Mouse (Mus musculus): ENCODE measurements around the gene Tmtc2.

Tmtc2 gene

DNA sequence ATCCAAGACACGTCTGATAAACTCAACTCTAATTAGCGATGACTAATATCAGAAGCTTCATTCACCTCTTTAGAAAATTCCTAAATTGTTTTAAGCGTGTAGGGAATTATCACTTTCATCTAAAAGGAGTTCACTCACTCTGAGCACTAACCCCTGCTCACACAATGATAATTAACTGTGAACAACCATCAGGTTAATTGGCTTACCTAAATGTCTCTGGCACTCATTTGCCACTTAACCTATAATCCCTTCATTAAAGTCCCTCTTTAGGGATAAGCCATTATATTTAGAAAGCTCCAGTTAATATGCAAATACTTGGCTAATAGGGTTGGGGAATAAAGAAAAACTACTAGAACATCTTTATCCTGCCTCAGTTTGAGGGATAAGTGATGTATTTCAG is 151.1 kb downstream of the Tmtc2 start:
- in situ Hi-C loops (cut with MboI; ENCODE audit: unreplicated experiment in 2 of 2) = no loop called here

DNA sequence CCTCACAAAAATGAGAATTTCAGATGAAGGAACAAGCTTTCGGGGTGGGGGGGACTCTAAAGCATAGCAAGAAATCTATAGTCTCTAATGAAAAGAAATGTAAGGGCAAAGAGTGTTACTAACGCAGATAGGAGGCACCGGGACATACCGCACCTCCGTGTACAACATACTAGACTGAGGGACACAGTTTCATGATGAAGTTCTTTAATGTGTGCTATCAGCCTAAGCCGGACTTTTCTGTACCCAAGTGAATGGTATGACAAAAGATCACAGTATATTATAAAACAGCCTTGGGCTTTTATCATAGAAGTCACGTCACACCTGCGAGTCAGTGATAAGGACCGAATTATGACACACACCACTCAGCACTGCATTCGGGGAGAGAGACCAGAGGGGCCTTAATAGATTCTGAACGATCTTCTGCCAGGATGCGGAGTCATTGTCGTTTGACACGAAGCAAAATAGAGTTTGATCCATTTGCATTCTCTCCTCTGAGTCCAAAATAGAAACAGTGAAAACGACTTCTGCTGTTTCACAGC is 156.3 kb downstream of the Tmtc2 start:
- in situ Hi-C loops (cut with MboI; ENCODE audit: unreplicated experiment in 2 of 2) = no loop called here

DNA sequence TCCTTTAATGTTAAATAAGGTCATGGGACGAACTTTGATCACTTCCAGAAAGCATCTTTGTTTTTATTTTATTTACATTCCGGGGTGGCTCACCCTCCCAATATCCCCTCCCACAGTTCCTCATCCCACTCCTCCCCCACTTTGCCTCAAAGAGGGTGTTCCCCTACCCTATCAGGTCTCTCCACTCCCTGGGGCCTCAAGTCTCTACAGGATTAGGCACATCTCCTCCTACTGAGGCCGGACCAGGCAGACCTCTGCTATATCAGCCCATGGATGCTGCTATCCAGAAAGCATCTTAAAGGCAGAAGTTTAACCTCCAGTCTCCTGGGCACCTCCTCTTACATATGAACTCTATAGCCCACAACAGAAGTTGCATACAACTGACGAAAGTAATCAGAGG is 157.7 kb downstream of the Tmtc2 start:
- in situ Hi-C loops (cut with MboI; ENCODE audit: unreplicated experiment in 2 of 2) = no loop called here

DNA sequence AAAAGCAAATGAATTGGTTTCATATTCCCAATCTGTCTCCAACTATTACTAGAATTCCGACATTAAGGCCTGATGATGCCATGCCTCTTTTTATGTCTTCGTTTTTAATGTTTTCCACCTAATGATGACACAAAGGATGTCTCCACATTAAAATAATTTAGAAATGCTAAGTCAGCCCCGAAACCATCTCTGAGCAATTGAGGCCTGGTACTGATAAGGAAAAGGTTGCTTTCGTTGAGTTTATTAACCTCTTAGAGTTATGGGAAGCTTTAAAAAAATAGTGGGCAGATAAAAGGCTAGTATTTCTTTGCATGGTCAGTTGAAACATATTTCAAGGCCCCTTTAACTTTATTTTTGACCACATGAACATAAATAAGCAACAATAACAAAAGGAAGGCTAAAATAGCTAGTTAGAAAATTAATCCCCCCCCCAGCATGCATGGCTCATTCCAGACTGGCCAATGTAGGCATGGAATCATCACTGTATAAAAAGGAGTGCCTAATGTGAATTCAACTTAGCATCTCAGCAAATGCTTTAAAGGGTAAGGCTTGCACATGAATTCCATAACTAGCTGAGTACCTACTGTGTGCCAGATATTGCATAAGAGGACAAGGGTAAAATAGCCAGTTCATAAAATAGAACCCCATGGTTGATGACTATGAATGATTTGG is 168.3 kb downstream of the Tmtc2 start:
- in situ Hi-C loops (cut with MboI; ENCODE audit: unreplicated experiment in 2 of 2) = no loop called here

DNA sequence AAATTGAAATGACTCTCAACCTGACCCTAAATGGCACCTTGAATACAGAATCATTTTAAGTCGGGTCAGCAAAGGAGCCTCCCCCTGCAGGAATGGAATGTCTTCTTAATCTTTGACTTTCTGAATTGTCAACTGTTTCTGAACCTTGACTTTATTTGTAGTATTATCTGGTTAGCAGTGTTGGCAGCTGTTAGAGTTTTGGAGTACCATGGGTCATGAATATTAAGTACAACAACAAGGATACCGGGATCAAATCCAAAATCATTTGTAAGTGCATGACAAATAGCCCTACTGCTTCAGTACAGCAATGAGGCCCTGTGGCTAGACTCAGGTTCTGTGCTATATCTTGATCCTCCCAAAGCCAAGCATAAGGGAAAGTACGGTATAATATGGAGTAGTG is 170.3 kb downstream of the Tmtc2 start:
- in situ Hi-C loops (cut with MboI; ENCODE audit: unreplicated experiment in 2 of 2) = no loop called here

DNA sequence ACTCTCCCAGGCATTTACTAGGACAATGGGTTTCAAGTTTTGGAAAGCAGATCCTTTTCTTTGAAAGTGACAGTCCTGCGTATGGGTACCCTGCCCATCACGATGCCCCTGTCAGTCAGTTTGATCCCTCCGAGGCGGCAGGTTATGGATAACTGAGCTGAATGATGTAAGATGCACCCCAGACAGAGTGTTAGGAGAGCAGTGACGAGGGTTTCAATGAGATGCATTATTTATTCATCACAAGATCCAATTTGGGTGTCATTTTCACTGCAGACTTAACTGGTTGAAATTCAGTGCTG is 171.8 kb downstream of the Tmtc2 start:
- in situ Hi-C loops (cut with MboI; ENCODE audit: unreplicated experiment in 2 of 2) = no loop called here

DNA sequence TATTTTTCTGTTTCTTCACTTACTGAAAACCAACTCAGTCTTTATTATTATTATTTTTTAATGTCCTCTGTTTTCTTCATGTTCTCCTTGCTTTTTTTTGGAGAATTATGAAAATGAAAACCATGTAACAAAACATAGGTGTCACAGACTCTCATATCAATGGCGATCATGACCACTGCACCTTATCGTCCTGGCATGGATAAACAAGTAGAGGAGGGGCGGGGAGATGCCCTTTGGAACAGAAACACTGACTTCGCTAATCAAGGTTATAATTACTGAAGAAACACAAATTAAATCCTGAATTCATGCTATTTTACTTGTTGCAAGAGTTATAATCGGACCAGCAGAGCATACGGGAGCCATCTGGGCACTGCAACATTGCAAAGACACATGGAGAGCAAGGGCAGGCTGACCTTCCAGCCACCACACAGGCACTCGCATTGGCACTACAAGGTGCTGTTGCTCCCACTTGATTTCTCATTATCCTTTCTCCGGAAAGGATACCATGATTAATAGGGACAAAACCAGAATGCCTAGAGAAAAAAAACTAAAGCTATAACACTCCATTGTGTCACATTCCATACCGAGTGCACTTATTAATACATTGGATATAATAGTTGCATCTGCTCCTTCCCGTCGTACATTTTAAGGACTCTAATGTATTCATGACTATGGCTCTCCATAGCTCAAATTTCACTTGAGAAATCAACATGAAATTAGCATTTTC is 172.3 kb downstream of the Tmtc2 start:
- in situ Hi-C loops (cut with MboI; ENCODE audit: unreplicated experiment in 2 of 2) = no loop called here

DNA sequence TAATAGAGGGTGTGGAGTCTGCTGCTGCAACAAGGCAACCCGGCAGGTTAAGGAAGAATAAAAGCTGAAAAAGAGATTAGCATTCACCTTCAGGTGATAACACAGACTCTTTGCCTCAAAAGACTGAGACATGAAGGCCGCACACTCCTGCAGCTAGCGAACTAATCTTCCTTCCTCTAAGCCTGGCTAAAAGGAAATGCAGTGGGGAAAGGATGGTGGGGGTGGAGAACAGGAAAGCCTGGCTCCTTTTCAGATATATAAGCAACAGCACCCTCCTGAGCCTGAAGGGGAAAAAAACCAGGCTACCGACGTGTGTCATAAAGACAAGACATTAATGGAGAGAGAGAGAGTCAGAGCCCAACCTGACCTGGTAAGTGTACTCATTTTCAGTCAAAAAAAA is 174.9 kb downstream of the Tmtc2 start:
- in situ Hi-C loops (cut with MboI; ENCODE audit: unreplicated experiment in 2 of 2) = no loop called here

DNA sequence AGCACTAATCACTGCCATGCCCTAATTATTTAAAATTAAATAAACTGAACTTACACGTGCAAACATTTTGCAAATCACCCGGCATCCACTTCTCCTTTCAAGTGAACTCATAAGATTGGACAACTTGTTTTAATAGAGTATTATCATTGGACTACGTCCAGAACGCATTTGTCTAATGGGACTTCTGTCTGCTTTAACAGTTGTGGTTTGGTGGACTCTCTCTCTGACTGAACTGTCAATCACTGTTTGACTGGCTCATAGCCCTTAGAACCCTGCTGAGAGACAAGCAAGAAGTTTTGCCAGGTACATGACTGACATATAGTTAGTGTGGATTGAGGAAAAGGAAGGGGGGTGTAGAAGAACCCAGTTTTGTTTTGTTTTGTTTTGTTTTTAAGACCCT is 190.2 kb downstream of the Tmtc2 start:
- in situ Hi-C loops (cut with MboI; ENCODE audit: unreplicated experiment in 2 of 2) = no loop called here

DNA sequence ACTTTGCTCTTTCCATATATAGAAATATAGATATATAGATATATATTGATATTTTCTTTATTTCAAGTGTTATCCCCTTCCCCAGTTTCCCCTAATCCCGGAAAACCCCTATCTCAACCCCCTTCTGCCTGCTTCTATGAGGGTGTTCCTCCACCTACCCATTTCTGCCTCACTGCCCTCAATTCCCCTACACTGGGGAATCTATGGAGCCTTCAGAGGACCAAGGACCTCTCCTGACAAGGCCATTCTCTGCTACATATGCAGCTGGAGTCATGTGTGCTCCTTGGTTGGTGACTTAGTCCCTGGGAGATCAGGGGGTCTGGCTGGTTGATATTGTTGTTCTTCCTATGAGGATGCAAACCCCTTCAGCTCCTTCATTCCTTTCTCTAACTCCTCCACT is 192.5 kb downstream of the Tmtc2 start:
- in situ Hi-C loops (cut with MboI; ENCODE audit: unreplicated experiment in 2 of 2) = no loop called here

DNA sequence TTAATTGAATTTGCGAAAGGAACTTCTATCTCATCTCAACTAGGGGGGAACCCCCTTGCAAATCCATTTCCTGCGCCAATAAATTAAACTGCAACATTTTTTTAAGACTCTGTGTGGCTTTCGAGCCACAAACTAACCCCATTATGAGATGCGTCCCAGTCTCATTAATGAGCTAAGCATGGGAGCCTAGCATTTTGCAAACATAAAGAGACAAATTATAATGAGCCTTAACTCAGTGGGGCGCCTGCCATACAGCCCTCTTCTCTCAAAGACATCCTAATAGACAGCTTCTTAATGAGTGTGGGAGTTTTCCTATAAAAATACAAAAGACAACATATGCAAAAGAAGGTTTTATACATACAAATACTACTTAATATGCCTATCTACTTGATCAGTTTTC is 193.0 kb downstream of the Tmtc2 start:
- in situ Hi-C loops (cut with MboI; ENCODE audit: unreplicated experiment in 2 of 2) = no loop called here

DNA sequence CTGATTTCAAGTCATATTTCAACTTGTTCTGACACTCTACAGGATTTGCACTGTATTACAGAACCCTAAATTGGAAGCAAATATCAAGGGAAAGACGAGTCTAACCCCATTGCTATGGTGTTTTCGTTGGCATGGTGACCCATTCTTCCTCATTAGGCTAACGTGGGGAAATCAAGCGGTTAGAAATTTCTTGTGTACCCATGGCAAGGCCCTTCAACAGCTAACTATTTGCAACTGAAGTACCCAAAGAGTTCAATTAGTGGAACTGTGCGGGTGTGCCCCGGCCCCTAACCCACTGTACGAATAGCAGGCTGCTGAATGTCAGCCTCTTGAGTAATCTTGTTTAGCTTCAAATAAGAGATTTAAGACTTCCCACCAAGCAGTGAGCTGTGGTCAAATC is 193.7 kb downstream of the Tmtc2 start:
- in situ Hi-C loops (cut with MboI; ENCODE audit: unreplicated experiment in 2 of 2) = no loop called here

DNA sequence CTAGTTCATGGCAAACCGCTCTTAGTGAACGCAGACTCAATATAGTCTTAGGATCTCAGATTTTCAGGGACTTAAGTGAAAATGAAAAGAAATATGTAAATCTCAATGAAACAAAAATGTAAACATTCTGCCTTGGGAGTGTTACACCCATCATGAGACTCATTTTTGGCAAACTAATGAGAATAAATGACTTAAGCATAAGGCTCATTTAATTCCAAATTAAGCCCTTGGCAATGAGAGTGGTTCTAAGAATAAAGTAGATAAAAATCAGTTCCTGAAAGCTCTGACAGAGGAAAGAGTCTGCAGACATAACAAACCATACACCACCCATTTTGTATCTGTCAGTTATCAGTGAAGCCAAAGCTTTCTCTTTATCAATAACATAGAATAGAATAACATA is 196.5 kb downstream of the Tmtc2 start:
- in situ Hi-C loops (cut with MboI; ENCODE audit: unreplicated experiment in 2 of 2) = no loop called here

DNA sequence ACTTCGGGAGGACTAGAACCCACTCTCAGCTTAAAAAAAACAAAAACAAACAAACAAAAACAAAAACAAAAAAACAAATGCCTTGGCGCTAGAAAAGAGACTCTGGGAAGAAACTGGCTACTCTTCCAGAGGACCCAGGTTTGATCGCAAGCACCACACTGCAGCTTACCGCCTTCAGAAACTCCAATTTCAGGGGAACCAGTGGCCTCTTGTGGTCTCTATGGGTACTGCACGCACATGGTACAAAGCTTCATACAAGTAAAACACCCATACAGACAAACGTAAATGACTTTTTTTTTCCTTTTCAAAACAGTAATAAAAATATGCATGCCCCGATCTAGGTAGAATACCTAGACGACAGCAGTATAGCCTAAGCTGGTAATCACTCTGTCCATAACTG is 201.0 kb downstream of the Tmtc2 start:
- in situ Hi-C loops (cut with MboI; ENCODE audit: unreplicated experiment in 2 of 2) = no loop called here

DNA sequence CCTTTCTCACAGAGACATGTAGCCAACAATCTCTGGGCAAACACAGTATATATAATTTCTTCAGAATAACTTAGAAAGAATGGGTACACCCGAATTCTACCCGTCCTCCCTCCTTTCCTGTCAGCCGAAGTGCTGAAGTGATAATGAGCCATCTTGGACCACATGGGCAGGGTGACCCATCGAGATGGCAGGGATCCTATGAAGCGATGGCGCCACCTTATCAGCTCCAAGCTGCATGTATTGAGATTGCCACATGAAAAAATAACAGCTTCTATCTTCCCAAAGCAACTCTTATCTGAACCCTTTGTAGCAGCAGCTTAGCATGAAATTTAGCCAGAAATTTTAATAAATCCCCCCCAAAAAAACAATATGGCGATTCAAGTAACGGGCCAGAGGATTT is 206.0 kb downstream of the Tmtc2 start:
- in situ Hi-C loops (cut with MboI; ENCODE audit: unreplicated experiment in 2 of 2) = no loop called here

DNA sequence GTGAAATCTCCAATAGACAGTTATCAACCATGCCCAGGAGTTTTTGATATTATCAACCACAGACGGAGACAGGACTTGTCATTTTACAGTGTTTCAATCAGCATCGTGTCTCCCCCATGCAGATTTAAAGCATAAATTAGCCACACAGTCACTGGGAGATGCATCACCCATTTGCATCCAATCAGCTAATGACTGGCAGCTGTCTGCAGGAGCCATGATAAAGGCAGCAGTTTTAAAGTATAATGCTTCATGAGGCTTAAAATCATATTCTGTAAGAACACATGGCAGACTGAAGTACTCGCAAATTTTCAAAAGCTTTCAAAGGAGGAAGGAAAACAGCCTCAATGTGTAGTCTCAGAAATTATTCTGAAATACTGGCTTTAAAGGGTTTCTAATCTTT is 209.8 kb downstream of the Tmtc2 start:
- in situ Hi-C loops (cut with MboI; ENCODE audit: unreplicated experiment in 2 of 2) = no loop called here

DNA sequence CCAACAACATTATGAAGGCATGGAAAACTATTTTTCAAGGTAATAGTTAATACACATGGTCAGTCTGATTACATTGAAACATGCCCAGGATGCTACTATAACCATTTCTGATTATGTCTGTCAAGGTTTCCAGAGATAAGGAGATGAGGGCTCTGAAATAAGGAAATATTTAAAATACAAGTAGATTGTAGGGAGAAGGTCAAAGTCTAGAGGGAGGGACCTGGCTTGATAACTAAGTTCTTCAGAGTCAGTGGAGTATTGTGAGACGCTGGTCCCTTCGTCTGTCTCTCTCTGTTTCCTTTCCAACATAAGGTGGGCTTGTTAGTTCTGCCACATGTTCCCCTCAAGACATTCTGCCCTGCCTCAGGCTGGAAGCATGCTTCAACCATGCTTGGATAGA is 223.9 kb downstream of the Tmtc2 start:
- in situ Hi-C loops (cut with MboI; ENCODE audit: unreplicated experiment in 2 of 2) = no loop called here

DNA sequence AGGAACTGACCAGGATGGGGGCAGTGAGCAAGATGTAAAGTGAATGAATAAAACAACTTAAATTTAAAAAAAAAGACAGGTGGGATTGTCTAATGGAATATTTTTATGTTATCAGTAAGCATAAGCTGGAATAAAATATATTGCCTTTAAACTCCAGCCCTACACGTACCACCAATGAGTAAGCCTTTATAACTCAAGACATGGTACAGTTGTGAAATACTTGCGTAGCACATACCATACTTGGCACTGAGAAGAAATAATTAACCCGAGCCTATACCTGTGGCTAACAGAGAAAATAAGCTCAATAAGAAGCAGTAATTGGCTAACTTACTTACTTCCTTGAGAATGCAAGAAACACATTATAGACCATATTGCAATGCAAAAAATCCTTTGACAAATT is 228.3 kb downstream of the Tmtc2 start:
- in situ Hi-C loops (cut with MboI; ENCODE audit: unreplicated experiment in 2 of 2) = no loop called here

DNA sequence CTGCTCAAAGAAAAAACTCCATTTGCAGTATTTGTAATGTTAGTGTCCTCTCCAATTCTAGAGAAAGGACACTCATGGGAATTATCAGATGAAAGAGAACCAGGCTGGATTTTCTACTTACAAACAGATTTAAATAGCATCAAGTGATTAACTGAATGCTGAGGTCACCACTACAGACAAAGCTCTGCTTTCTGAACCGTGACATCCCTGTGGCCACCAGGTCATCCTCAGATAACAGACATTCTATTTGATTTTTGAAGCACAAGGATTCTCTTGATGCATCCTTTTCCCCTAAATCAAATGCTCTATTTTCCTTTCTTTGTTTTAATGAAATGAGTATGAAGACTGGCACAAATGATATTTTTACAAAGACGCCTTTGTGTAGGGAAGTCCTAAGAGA is 241.4 kb downstream of the Tmtc2 start:
- in situ Hi-C loops (cut with MboI; ENCODE audit: unreplicated experiment in 2 of 2) = no loop called here

DNA sequence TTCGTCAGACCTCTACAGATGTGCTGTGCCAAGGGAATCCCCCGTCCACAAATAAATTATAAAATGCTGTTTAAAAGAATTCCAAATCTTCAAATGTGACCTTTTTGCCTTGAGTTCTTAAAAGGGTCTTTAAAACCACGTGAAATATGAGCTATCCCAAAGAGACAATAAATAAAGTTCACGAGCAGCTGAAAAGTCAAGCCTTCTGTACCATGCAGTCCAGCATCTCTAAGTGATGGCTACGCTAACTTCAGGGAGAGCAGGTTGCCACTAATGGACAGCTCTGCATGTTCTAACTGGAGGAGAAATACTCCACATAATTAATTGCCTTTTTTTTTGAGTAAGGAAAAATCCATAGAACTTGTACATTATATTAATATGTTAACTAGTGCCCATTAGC is 243.9 kb downstream of the Tmtc2 start:
- in situ Hi-C loops (cut with MboI; ENCODE audit: unreplicated experiment in 2 of 2) = no loop called here

DNA sequence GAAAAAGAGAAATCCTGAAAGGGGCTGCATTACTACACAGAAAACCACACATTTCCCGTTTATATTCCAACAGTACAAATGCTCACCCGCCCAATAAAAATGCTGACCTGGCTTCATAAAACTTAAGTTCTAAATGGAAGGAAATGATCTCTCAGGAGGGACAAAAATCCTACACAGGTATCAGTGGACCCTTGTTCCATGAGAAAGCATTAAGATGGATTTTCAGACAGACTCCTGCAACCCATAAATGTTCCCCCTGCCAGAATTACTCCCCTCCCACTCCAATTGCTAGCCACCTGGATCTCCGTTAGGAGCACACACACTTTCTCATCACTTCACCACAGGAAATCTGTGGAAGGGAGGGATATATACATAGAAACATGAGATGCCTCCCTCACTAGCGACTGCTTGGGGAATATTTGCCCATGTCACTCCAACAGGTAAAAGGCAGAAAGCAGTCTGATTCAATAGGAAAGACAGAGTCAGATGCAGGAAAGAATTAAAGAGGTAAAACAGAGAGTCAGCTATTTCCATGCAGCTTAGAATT is 250.5 kb downstream of the Tmtc2 start:
- in situ Hi-C loops (cut with MboI; ENCODE audit: unreplicated experiment in 2 of 2) = no loop called here

DNA sequence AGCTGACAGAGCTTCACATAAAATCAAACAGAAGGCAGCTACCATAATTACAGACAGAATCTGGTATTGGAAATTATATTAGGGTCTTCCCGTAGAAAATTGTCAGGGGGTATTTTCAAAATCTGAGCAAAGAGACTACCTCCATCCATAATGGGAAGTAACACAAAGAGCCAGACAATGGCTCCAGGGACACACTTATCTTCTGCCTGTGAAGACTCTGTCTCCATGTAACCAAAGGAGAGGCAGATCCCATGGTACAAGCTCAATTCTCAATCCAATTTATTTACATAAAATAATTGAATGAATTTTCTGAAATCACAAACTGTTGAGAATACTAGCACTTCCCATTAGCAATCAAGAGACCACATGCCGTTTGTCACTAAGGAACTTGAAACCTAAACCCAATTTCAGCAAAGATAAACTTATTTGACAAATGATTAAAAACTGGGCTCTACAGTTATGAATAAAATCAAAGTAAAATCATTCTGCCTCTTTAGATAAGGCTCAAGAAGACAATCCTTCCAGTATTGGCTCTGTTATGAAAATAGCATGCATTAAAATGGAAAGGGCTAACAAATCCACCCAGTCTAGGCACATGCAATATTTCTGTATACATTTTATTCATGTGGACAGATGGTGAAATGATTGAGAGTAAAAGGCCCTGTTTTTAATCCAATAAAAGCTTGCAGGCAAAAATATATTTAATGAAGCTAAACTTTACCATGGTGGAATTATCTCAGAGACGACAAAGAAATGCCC is 254.8 kb downstream of the Tmtc2 start:
- in situ Hi-C loops (cut with MboI; ENCODE audit: unreplicated experiment in 2 of 2) = no loop called here
